Mouse (Mus musculus): ENCODE measurements around the gene Plau.
A peak's percentile ranks its signal among the peaks of the same experiment; 100 is the strongest.

The Plau gene

GRCm38 (mm10) chr14:20836171-20836904, at the start of gene Plau:
TSS of gene Plau (plus strand) at chr14:20836660.
- DNase-seq (ENCODE audit: low read depth in 1 of 2, low spot score in 2 of 2): peak in 1 of 2 experiments; percentile 6

- DNase-seq (ENCODE audit: low read depth in 1 of 2, low spot score in 2 of 2): no peak
Observed at GRCm38 (mm10) chr14:20788151-20788550, 48.3 kb upstream of the Plau start.

GRCm38 (mm10) chr14:20789593-20789992, 46.9 kb upstream of the Plau start:
- DNase-seq (ENCODE audit: low read depth in 1 of 2, low spot score in 2 of 2): no peak

- no peak for DNase-seq (ENCODE audit: low read depth in 1 of 2, low spot score in 2 of 2)
Observed at GRCm38 (mm10) chr14:20790445-20790844, 46.0 kb upstream of the Plau start.

- no peak for DNase-seq (ENCODE audit: low read depth in 1 of 2, low spot score in 2 of 2)
Observed at GRCm38 (mm10) chr14:20790996-20791395, 45.5 kb upstream of the Plau start.

GRCm38 (mm10) chr14:20791511-20792242, 44.8 kb upstream of the Plau start:
- no peak for DNase-seq (ENCODE audit: low read depth in 1 of 2, low spot score in 2 of 2)

- DNase-seq (ENCODE audit: low read depth in 1 of 2, low spot score in 2 of 2): no peak
Observed at GRCm38 (mm10) chr14:20792243-20792921, 44.1 kb upstream of the Plau start.

- DNase-seq (ENCODE audit: low read depth in 1 of 2, low spot score in 2 of 2): no peak
Observed at GRCm38 (mm10) chr14:20792922-20793757, 43.3 kb upstream of the Plau start.

GRCm38 (mm10) chr14:20793758-20794531, 42.5 kb upstream of the Plau start, which contains the start of gene Camk2g:
TSS of gene Camk2g (minus strand) at chr14:20794088.
- peak; percentile 36 to 60 for DNase-seq (ENCODE audit: low read depth in 1 of 2, low spot score in 2 of 2)

GRCm38 (mm10) chr14:20794589-20794988, 41.9 kb upstream of the Plau start:
- DNase-seq (ENCODE audit: low read depth in 1 of 2, low spot score in 2 of 2): no peak

- no peak for DNase-seq (ENCODE audit: low read depth in 1 of 2, low spot score in 2 of 2)
Observed at GRCm38 (mm10) chr14:20795423-20796152, 40.9 kb upstream of the Plau start.

- no peak for DNase-seq (ENCODE audit: low read depth in 1 of 2, low spot score in 2 of 2)
Observed at GRCm38 (mm10) chr14:20796170-20796569, 40.3 kb upstream of the Plau start.

GRCm38 (mm10) chr14:20796643-20797042, 39.8 kb upstream of the Plau start:
- no peak for DNase-seq (ENCODE audit: low read depth in 1 of 2, low spot score in 2 of 2)

- no peak for DNase-seq (ENCODE audit: low read depth in 1 of 2, low spot score in 2 of 2)
Observed at GRCm38 (mm10) chr14:20798300-20798699, 38.2 kb upstream of the Plau start.

GRCm38 (mm10) chr14:20798761-20799160, 37.7 kb upstream of the Plau start:
- peak; percentile 62 to 77 for DNase-seq (ENCODE audit: low read depth in 1 of 2, low spot score in 2 of 2)

GRCm38 (mm10) chr14:20802926-20803605, 33.4 kb upstream of the Plau start:
- no peak for DNase-seq (ENCODE audit: low read depth in 1 of 2, low spot score in 2 of 2)

GRCm38 (mm10) chr14:20803606-20803938, 32.9 kb upstream of the Plau start:
- peak; percentile 31 to 58 for DNase-seq (ENCODE audit: low read depth in 1 of 2, low spot score in 2 of 2)

- no peak for DNase-seq (ENCODE audit: low read depth in 1 of 2, low spot score in 2 of 2)
Observed at GRCm38 (mm10) chr14:20804481-20804880, 32.0 kb upstream of the Plau start.

Measured in monocyte, adult 2 months (primary cell).